Mouse (Mus musculus) ES-Bruce4 (cell line): Measurements from ENCODE around the gene Map3k20.

Experiments
- CTCF ChIP-seq: IDR thresholded peaks from one replicate; pipeline ENCODE4 v1.8.1; 2011; ENCODE audit warnings: low read depth, low read length
- EP300 ChIP-seq: IDR thresholded peaks from 2 replicates; pipeline ENCODE4 v1.6.1; 2011; ENCODE audit warnings: low read depth, low read length; ENCODE audit not compliant: insufficient read depth
- POLR2A ChIP-seq: IDR thresholded peaks from one replicate; pipeline ENCODE4 v1.8.1; 2011; ENCODE audit warnings: low read length; ENCODE audit not compliant: insufficient read depth

DNA sequence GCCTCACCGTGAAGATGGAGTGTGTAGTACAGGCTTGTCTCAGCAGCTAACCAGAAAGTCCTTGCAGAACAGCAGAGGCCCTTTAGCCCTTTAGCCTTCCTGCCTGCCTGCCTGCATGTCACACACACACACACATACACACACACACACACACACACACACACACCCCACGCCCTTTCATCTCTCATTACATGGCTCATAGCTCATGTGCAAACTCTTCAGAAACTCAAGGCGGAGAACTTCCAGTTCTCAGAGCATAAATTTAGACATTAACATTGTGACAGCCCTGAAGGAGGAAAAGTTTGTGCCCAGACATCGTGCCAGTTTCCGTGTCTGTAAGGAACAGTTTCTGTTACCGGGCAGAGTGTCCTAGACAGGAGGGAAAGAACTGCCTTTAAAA is 111.5 kb downstream of the Map3k20 start:
- TF ChIP-seq CTCF, result no peak
- no peak for TF ChIP-seq POLR2A
- no peak for TF ChIP-seq EP300
